Mouse (Mus musculus) stomach, embryonic 14.5 days (tissue): Measurements from ENCODE around the gene Zfp580. TPM values are rescaled to one million over a fixed set of nuclear protein-coding genes. Genes with fewer than 3 reads are reported as not detected.
"Not testable (repeated sequence)": the region's sequence is repeated elsewhere in the genome, so short reads cannot be mapped to it uniquely, and the experiment has no call there.

Source experiments
- ATAC-seq: fragments of 200-750 bp; cut with Nextera tagmentation; 2 replicates; pipeline ENCODE4 v1.8.0; 2017; ENCODE audit warnings: low read depth, moderate TSS enrichment; ENCODE audit not compliant: insufficient number of reproducible peaks, insufficient read depth, low FRiP score
- H3K27ac ChIP-seq: fragments of 300-500 bp; sonication (generic); 2 replicates; pipeline ENCODE4 v1.5.1; 2014; ENCODE audit warnings: mild to moderate bottlenecking, low read length, moderate library complexity, mixed read lengths
- H3K27me3 ChIP-seq: fragments of 300-500 bp; sonication (generic); 2 replicates; pipeline ENCODE4 v1.6.1; 2014; ENCODE audit warnings: low read length, control low read depth, mixed read lengths; ENCODE audit not compliant: control insufficient read depth, insufficient read depth
- H3K36me3 ChIP-seq: fragments of 300-500 bp; sonication (generic); 2 replicates; pipeline ENCODE4 v1.6.1; 2014; ENCODE audit warnings: mild to moderate bottlenecking, control low read depth, low read length, moderate library complexity, mixed read lengths; ENCODE audit not compliant: control insufficient read depth, insufficient read depth
- H3K4me1 ChIP-seq: fragments of 300-500 bp; sonication (generic); 2 replicates; pipeline ENCODE4 v1.6.1; 2014; ENCODE audit warnings: low read length, control low read depth, mixed read lengths; ENCODE audit not compliant: control insufficient read depth, insufficient read depth
- H3K4me2 ChIP-seq: fragments of 300-500 bp; sonication (generic); replicated peaks from 2 replicates; pipeline ENCODE4 v1.6.1; 2014; ENCODE audit warnings: low read depth, low read length, control low read depth
- H3K4me3 ChIP-seq: fragments of 300-500 bp; sonication (generic); 2 replicates; pipeline ENCODE4 v1.5.1; 2014; ENCODE audit warnings: low read depth, low read length, control low read depth
- H3K9ac ChIP-seq: fragments of 300-500 bp; sonication (generic); replicated peaks from 2 replicates; pipeline ENCODE4 v1.6.1; 2014; ENCODE audit warnings: low read depth, mild to moderate bottlenecking, control low read depth, low read length, moderate library complexity, mixed read lengths
- H3K9me3 ChIP-seq: fragments of 300-500 bp; sonication (generic); 2 replicates; pipeline ENCODE4 v1.6.1; 2016; ENCODE audit warnings: low read depth, low read length, control low read depth; ENCODE audit not compliant: control insufficient read depth
- WGBS: fragments of 180-500 bp; shearing (Covaris S2); extraction: QIAGEN DNeasy Blood & Tissue Kit; methylation state at CpG from one replicate; pipeline ENCODE4 v1.1.7; 2014; 5-methylcytosine and 5-hydroxymethylcytosine counted together
- polyA plus RNA-seq: library from polyadenylated mRNA; unstranded; fragments of >200 nt; fragmentation: Nextera tagmentation; extraction: Ambion mirVana; gene quantifications from 2 replicates; pipeline ENCODE4 v1.2.1, GENCODE M21; 2014

Gene Zfp580
- 35.7 and 44.1 TPM in 2 replicates for polyA plus RNA-seq

GRCm38 (mm10) chr7:5051193-5052192, at the start of gene Zfp580:
Gene Zfp580, plus strand, starts transcription at chr7:5051538.
- Histone ChIP-seq H3K4me1 (peaks cover 16% of the 10 kb centered on the region), H3K4me2 (peak within 1 kb of the TSS; percentile 91), H3K9me3 (no peaks in the 10 kb centered on the region), H3K36me3 (no peaks in the 10 kb centered on the region), H3K4me3 (peak within 1 kb of the TSS; percentile 77), H3K27me3 (peaks cover 21% of the 10 kb centered on the region), H3K27ac (peak within 1 kb of the TSS; percentile 63; the same call in 1 of the 2 replicates), H3K9ac (peak within 1 kb of the TSS; percentile 78)
- WGBS, result under 1% methylated on average over 65 of the region's 65 CpGs
- peak; percentile 68; the same call in 1 of the 2 replicates for ATAC-seq

GRCm38 (mm10) chr7:5002876-5003275, 48.5 kb upstream of the Zfp580 start:
- H3K4me1 ChIP-seq, ATAC-seq, H3K4me3 ChIP-seq, H3K9me3 ChIP-seq, H3K36me3 ChIP-seq, H3K27me3 ChIP-seq, H3K9ac ChIP-seq, H3K4me2 ChIP-seq, H3K27ac ChIP-seq: not testable (repeated sequence)
- WGBS, result 72% methylated on average over 8 of the region's 8 CpGs

GRCm38 (mm10) chr7:5008229-5008628, 43.1 kb upstream of the Zfp580 start:
- no peak for ATAC-seq
- Histone ChIP-seq H3K36me3 (peaks cover 56% of the 10 kb centered on the region), H3K4me1 (peaks cover 2% of the 10 kb centered on the region), H3K4me3 (no peak overlapping the region), H3K9ac (no peak overlapping the region), H3K27ac (no peak overlapping the region), H3K4me2 (no peak overlapping the region), H3K27me3 (no peaks in the 10 kb centered on the region), H3K9me3 (0 out of 2 replicates have a peak, but pooled peaks cover 1% of the 10 kb centered on the region)
- 97% methylated on average over 26 of the region's 26 CpGs for WGBS

- Histone ChIP-seq H3K4me3 (no peak overlapping the region; the same call in 1 of the 2 replicates), H3K4me2 (peak overlapping the region; percentile 46; the same call in 1 of the 2 replicates), H3K27me3 (no peaks in the 10 kb centered on the region), H3K36me3 (peaks cover 51% of the 10 kb centered on the region), H3K27ac (no peak overlapping the region), H3K4me1 (peaks cover 5% of the 10 kb centered on the region), H3K9me3 (no peaks in the 10 kb centered on the region), H3K9ac (no peak overlapping the region)
- no peak for ATAC-seq
- WGBS, result 85% methylated on average over 27 of the region's 27 CpGs
These were observed 38.4 kb upstream of the Zfp580 start for GRCm38 (mm10) chr7:5012681-5013513.

- peak within 1 kb of the TSS; percentile 99 for H3K27ac ChIP-seq
- H3K9ac ChIP-seq, result peak within 1 kb of the TSS; percentile 67
- ATAC-seq, result peak; percentile 80
- no peaks in the 10 kb centered on the region for H3K9me3 ChIP-seq
- under 1% methylated on average over 42 of the region's 42 CpGs for WGBS
- no peaks in the 10 kb centered on the region for H3K27me3 ChIP-seq
- peak within 1 kb of the TSS; percentile 63 for H3K4me3 ChIP-seq
- peak within 1 kb of the TSS; percentile 49 for H3K4me2 ChIP-seq
- peaks cover 8% of the 10 kb centered on the region for H3K4me1 ChIP-seq
- H3K36me3 ChIP-seq, result peaks cover 35% of the 10 kb centered on the region
These were observed 36.9 kb upstream of the Zfp580 start, which contains the start of the genes Zfp524 and Fiz1 for GRCm38 (mm10) chr7:5014251-5015117. Gene Zfp524, plus strand, starts transcription at chr7:5014415. Gene Fiz1, minus strand, starts transcription at chr7:5014697.

- peak within 1 kb of the TSS; percentile 63 for H3K4me3 ChIP-seq
- ATAC-seq, result peak; percentile 73
These were observed 36.0 kb upstream of the Zfp580 start, which contains the start of gene Gm44973 for GRCm38 (mm10) chr7:5015118-5016001. Gene Gm44973, plus strand, starts transcription at chr7:5015496.

GRCm38 (mm10) chr7:5016057-5016456, 35.3 kb upstream of the Zfp580 start:
- Histone ChIP-seq H3K27me3 (no peaks in the 10 kb centered on the region), H3K36me3 (peaks cover 21% of the 10 kb centered on the region), H3K4me1 (peaks cover 10% of the 10 kb centered on the region), H3K9ac (peak overlapping the region; percentile 53), H3K9me3 (no peaks in the 10 kb centered on the region), H3K4me2 (peak overlapping the region; percentile 49), H3K4me3 (peak overlapping the region; percentile 63), H3K27ac (peak overlapping the region; percentile 99)
- ATAC-seq, result no peak
- WGBS, result 59% methylated on average over 3 of the region's 3 CpGs

More at GRCm38 (mm10) chr7:5015118-5016001, 36.0 kb upstream of the Zfp580 start, which contains the start of gene Gm44973:
- H3K27me3 ChIP-seq, result no peaks in the 10 kb centered on the region
- H3K4me2 ChIP-seq, result peak within 1 kb of the TSS; percentile 49
- WGBS, result under 1% methylated on average over 52 of the region's 76 CpGs
- H3K9ac ChIP-seq, result peak within 1 kb of the TSS; percentile 67
- peaks cover 10% of the 10 kb centered on the region for H3K4me1 ChIP-seq
- H3K27ac ChIP-seq, result peak within 1 kb of the TSS; percentile 99
- no peaks in the 10 kb centered on the region for H3K9me3 ChIP-seq
- H3K36me3 ChIP-seq, result peaks cover 26% of the 10 kb centered on the region
